Comparison of ENCODE assay signal across 18 mouse cellular contexts in the genomic region with DNA sequence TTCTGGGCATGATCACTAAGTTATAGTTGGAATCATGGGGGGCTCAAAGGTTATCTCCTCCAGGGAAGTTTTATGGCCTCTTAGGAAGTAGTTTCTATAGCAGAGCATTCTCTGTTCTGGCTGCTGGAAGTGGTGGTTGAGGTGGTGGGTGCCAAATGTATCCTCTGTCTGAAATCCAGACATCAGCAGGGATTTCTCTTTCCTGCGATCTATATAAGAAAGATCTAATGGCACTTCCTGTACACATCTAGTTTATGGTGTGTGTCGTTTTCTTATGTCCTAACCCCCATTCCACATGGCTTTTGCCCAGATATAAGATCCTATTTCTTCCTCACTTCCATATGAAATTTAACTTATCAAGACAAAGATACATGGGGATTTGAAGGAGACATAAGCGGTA.
"Had no signal": no experiment of that assay in that cellular context is flagged by ENCODE, and none has a peak within 500 bp of the region (broad histone marks: within the 10 kb centered on the region; RNA-seq: fewer than 3 reads in every experiment).

No protein-coding gene starts in this region.

- H3K4me2 ChIP-seq: lung, embryonic 14.5 days; neural tube, embryonic 13.5 days; neural tube, embryonic 15.5 days had no signal

- H3K27me3 ChIP-seq: neural tube, embryonic 13.5 days; neural tube, embryonic 15.5 days had no signal

- H3K9ac ChIP-seq: lung, embryonic 14.5 days; neural tube, embryonic 13.5 days; neural tube, embryonic 15.5 days had no signal

- DNase-seq: lung, adult 18-20 months; lung, embryonic 14.5 days; lung, postnatal 10 days; lung, postnatal 4 days; midbrain, embryonic 14.5 days; retina, postnatal 1 day; right cerebral cortex, adult 18-20 months; right cerebral cortex, postnatal 25 days; right cerebral cortex, postnatal 4 days; spleen, adult 18-20 months; thymus, adult 18-20 months; thymus, postnatal 14 days; thymus, postnatal 36 days had no signal

- H3K27ac ChIP-seq: midbrain, embryonic 10.5 days; neural tube, embryonic 13.5 days; neural tube, embryonic 15.5 days had no signal

- ATAC-seq: midbrain, embryonic 16.5 days had no signal

- H3K4me1 ChIP-seq: neural tube, embryonic 13.5 days; neural tube, embryonic 15.5 days had no signal

- H3K9me3 ChIP-seq: midbrain, embryonic 10.5 days; neural tube, embryonic 13.5 days; neural tube, embryonic 15.5 days had no signal

- H3K4me3 ChIP-seq: midbrain, embryonic 10.5 days; myocyte; neural tube, embryonic 13.5 days; neural tube, embryonic 15.5 days had no signal

- H3K36me3 ChIP-seq: midbrain, embryonic 10.5 days; neural tube, embryonic 13.5 days; neural tube, embryonic 15.5 days had no signal
